Mouse (Mus musculus) activated CD4-positive, CD25-positive, alpha-beta regulatory T cell (primary cell): ENCODE data around the gene Tm7sf2. TPM values are rescaled to one million over a fixed set of nuclear protein-coding genes. Genes with fewer than 3 reads are reported as not detected.

Experiments
- polyA plus RNA-seq, 2 experiments: library from polyadenylated mRNA; unstranded; fragments of 100-300 nt; shearing (Covaris generic); gene quantifications; one replicate each; pipeline ENCODE4 v1.2.1; 2017

Gene Tm7sf2
- polyA plus RNA-seq, result 10 to 100 TPM; 11.1 to 11.2 TPM

DNA sequence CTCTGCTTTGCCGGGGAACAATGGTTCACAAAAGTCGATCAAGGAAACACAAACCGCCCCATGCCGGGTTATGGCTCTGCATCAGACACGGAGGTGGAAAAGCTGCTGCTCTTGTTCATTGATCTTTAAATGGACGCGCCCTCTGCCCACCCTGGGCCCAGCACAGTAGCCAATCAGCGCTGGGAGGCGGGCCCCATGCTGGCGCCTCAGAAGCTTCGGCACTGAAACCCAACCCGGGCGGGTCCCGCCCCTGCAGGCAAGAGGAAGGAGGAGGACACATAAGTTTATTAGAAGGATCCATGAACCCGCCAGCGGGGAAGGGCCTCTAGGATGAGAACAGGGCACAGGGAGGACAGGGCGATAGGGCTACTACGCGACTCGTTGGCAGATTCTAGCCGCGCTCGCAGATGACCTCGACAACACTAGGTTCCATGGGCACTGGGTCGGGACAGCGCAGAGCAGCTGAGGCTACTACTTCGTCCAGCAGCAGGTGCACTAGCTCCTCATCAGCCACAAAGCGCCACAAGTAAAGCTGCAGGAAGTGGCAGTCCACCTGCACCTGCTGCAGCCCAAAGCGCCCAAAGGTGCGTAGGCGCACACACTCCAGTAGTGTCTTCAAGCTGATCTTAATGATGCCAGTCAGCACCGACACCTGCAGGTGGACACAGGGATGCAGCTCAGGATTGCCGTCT lies at the start of gene Tm7sf2:
Gene Tm7sf2 (minus strand): TSS at position 650 of the 692 bp plus-strand sequence.

DNA sequence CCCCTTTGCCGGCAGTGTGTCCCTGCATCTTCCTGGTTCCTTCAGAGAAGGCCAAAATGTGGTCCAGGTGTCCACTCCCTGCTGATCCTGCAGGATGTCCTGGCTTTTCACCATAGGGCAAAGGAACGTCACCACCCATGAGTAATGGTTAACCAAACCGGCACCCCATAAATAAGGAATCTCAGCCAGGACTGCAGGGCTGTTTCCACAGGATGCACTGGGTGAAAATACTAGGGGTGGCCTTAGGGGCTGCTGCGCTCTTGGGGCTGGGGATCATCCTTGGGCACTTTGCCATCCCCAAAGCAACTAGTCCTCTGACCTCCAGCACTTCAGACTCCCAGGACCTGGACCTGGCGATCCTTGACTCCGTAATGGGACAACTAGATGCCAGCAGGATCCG lies 37.4 kb upstream of the Tm7sf2 start, which contains the start of gene Naaladl1:
Gene Naaladl1 (plus strand): TSS at position 197 of the 400 bp plus-strand sequence.

DNA sequence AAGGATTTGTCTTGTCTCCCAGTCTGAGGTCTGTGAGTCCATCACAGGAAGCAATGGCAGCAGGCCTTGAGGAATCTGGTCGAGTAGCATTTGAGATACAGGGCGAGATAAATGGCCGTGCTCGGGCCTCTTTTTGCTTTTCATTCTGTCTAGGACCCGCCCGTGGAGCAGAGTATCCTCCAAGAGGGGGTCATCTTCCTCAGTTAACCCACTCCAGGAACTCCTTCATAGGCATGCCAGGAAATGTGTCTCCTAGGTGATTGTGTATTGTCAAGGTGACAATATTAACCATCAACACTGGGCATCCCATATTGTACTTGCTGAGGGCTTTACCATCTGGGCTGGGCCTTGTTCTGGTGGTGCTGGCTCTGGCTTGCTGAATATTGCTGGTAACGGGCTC lies 25.9 kb upstream of the Tm7sf2 start, which contains the start of gene AC131692.1:
Gene AC131692.1 (plus strand): TSS at position 301 of the 400 bp plus-strand sequence.

DNA sequence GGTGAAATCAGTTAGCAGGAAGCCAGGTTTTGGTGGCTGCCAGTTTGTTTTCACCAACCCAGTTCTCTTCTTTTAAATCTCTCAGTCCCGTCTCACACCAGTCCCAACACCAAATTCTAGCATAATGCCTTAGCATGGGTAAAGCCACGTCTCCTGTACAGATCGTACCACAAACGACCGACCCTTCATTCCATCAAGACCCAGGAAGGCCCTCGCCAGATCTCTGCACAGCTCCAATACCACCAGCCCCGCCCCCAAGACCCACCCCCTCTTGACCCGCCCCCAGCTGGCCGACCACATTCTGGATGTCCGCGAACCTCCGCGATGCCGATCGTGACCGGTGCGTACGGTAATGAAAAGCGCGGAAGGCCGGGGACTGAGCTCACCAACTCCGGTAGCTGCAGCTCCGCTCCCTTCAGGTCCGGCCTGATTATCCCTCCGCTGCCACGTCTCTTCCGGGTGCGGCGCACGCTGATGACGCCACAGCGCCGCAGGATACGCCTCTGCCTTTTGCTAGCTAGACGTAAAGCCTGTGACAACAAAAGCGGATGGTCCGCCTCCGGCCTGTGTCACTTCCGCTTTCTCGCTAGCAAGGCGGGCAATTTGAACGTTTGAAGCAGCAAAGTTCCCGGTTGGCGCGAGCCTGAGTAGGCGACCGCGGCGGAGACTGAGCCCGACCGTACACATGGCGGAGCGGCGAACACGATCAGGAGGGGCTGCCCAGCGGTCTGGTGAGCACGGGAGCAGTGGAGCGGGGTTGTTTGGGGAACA lies 16.5 kb upstream of the Tm7sf2 start, which contains the start of the genes Zfpl1 and Cdca5:
Gene Zfpl1 (minus strand): TSS at position 479 of the 771 bp plus-strand sequence.
Gene Cdca5 (plus strand): TSS at position 506 of the 771 bp plus-strand sequence.

DNA sequence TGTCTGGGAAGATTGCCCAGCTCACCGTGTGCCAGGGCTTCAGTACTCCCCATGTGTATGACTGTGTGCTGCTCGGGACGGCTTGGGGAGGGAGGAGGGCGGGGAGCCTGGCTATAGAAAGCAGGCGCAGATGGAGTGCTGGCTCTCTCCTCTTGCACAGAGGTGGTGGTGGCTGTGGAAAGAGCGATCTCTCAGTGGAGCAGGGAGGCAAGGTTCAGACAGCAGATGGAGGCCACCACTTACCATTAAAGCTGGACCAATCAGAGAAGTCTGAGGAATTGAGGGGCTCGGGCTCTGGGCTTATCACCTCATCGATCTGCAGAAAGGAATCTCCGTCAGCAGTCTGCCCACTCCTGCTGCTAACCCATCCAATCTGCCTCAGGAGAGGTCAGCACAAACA lies 14.0 kb upstream of the Tm7sf2 start, which contains the start of gene Gm28374:
Gene Gm28374 (minus strand): TSS at position 101 of the 400 bp plus-strand sequence.

DNA sequence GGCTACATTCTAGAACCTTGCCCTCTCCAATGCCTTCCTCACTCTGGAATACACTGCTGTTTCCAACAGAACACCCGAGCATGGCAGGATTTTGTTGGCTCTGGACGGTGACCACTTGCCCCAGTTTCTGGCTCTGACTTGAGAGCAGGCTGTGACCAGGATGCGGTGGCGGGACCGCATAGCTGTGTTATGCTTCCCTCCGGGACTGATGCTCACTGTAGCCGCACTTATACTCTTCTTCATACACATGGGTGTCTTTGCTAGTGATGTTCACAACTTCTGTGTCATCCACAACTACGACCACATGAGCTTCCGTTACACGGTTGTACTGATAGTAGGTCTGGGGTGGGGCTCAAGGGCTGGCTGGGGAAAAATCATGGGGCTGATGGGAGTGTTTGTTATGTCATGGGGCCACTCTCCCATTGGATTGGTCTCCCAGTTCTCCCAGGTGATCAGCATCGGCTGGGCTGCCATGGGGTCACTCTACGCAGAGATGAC lies 11.9 kb upstream of the Tm7sf2 start, which contains the start of gene Tmem262:
Gene Tmem262 (plus strand): TSS at position 51 of the 498 bp plus-strand sequence.

DNA sequence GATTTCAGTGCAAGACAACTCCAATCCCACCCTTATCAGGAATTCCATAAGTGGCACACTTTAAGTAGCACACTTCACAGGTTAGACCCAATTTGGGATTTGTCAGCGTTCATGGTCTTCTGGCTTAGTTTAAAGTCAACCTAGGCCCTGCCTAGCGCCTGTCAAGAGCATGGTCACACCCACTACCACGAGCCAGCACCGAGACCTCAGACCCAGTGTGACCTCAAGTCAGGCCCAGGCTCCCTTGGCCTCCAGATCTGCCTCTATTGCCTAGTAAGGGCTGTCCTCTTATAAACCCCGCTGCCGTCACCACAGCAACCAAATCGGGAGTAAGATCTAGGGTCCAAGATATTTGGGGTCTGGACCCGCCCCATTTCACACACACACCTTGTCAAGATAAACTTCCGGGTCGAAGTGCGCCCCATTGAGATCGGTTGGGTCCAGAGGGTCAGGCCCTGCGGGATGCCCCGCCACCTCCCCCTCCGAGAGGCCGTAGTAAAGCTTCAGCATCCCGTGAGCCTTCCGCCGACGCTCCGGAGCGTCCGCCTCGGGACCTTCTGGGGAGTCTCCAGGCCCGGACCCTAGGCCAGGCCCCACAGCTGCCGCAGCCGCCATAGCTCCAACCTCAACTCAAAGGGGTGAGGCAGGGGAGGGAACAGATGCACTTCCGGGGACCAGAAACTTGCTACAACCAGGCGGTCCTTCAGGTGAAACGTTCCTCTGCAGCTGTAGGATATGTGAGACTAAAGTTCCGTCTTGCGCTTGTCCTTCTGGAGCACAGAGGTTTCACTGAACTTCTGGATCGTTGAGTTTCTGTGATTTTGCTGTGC lies 8.6 kb upstream of the Tm7sf2 start, which contains the start of gene Vps51:
Gene Vps51 (minus strand): TSS at position 668 of the 830 bp plus-strand sequence.

DNA sequence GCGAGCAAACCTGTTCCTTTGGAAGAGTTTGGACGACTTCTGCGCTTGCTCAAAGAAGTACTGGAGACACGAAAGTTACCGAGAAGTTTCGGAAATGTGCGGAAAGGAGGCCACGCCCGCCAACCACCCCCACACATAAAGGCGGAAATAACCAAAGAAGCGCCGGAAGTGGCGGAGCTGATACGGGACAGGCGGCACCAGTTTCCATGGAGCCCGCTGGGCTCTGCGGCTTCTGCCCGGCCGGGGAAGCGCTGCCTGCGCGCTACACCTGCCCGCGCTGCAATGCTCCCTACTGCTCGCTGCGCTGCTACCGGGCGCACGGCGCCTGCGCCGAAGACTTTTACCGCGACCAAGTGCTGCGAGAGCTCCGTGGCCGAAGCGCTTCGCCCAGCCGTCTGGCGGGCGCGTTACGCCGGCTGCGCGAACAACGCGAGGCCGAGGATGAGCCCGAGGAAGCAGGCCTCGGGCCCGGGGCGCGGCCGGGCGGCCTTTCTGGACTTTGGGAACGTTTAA lies 7.1 kb downstream of the Tm7sf2 start, which contains the start of gene Znhit2:
Gene Znhit2 (plus strand): TSS at position 172 of the 513 bp plus-strand sequence.

DNA sequence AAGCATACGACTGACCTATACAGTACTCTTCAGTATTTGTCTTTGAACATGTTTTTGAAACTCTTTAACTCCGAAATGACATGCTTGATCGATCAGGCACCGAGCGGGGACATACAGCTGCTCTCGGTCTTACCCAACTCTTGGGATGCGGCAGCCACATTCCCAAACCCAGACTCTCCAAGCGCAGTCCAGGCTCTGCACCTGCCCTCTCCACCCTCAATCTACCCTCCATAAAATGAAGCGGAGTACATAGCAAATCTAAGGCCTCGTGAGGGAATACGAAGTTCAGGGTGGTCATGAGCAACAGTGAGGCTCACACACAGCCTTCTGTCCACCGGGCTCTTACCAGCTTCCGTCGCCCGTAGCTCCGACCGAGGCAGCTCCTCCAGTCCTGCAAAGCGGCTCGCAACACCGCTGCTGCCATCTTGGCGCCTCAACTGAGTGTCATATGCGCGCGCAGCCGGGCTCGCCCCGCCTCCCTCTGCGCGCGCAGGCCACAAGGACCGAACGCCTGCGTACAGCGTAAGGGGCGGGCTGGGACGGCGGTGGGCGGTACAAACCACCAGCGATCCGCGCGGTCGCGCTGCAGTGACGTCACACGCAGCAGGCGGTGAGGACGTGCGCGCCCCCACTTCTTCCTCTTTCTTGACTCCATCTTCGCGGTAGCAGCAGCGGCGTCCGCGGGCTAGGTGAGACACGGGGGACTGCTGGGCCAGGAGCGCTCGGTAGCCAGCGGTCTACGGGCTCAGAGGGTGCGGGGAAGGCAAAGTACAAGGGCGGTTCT lies 10.7 kb downstream of the Tm7sf2 start, which contains the start of the genes Mrpl49 and Fau:
Gene Mrpl49 (minus strand): TSS at position 473 of the 784 bp plus-strand sequence.
Gene Fau (plus strand): TSS at position 532 of the 784 bp plus-strand sequence.

DNA sequence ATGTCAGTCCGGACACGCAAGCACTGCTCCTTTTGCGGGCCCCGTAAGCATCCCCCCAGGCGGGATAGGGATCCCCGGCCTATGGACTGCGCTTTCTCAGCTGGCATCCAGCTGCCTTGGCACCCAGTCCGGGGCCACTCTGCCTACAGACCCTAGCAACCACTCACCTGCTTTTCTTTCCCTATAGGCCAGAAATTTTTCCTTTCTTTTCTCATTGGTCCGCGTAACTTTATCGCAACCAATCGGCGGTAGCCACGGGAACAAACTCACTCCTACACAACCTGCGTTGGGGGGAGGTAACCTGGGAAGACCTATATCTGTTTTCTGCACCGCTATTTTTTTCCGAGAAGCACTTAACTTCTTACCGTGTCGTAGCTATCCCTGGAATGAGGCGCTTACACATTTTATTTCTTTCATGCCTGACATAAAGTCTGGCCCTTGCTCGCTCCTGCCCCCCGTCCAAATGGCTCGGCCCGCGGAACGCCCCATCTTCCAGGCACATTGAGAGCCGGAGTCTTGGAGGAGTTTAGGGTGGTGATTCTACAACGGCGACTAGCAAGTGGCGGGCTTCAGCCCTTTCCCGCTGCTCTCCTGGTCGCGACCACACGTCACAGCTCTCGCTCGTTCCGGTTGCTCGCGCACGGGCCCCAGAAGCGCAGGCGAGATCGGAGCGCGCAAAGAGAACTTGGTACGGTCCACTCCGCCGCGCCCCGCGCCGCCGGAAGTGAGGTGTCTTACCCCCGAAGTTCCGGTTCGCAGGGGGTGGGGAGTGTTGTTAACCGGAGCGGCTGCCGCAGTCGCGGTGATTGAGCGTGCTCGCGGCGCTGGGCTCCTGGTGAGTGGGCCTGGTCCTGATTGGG lies 21.6 kb downstream of the Tm7sf2 start, which contains the start of gene Syvn1:
Gene Syvn1 (plus strand): TSS at position 283 of the 860 bp plus-strand sequence.

DNA sequence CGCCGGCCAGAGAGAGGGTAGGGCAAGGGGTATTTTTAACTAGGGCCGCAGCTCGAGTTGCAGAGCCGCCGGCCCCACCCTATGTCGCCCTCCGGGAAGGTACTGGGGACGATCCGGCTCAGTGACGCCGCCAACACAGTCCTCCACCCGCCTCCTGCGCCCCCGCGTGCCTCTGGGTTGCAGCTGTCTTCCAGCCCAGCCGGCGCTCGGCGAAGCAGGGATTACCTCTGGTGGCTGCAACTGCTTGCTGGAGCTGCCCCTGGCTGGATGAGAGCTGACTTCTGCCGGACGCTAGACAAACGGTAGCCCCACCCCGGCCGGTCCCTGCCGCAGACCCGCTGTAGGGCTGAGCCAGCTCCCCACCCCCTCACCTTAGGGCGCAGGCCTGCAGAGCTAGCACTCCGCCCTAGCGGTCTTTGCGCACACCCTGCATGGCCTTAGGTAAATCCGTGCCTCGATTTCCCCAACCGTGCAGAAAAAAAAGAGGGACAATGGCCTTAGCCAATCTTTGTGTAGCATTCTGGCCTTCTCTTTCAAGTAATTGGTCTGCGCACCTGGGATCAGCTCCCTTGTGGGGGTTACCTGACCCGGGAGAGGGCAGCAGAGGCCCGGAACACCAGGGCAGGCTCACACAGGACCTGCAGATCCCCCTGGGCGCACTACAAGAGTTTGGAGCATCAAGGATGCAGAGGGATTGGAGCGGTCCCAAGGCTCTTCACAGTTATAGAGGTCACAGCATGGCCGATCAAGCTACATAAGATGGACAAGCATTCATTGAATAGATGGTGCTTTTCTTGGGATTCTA lies 52.5 kb downstream of the Tm7sf2 start, which contains the start of gene Capn1:
Gene Capn1 (minus strand): TSS at position 387 of the 805 bp plus-strand sequence.

Other genes with a start within 250 kb of the Tm7sf2 start
- 100 to 1,000 TPM; 201 to 224 TPM for gene Frmd8, start 193.1 kb downstream of the Tm7sf2 start, polyA plus RNA-seq
- 10 to 100 TPM; 46.6 to 48.9 TPM for gene Slc25a45, start 190.6 kb downstream of the Tm7sf2 start, polyA plus RNA-seq
- 1 to 10 TPM in 1 of 2 experiments, under 1 TPM in 1; 0.20 to 1.5 TPM for gene Tigd3, start 174.2 kb downstream of the Tm7sf2 start, polyA plus RNA-seq
- gene Dpf2, start 155.4 kb downstream of the Tm7sf2 start, polyA plus RNA-seq, result 100 to 1,000 TPM; 135 to 158 TPM
- gene Cdc42ep2, start 143.6 kb downstream of the Tm7sf2 start, polyA plus RNA-seq, result under 1 TPM; 0.06 to 0.79 TPM
- gene Pola2, start 104.2 kb downstream of the Tm7sf2 start, polyA plus RNA-seq, result 10 to 100 TPM; 47.2 to 52.6 TPM
- gene Slc22a20, start 82.2 kb downstream of the Tm7sf2 start, polyA plus RNA-seq, result under 1 TPM in 1 of 2 experiments, not detected in 1; 0.12 TPM
- gene Capn1, start 52.5 kb downstream of the Tm7sf2 start, polyA plus RNA-seq, result 10 to 100 TPM; 64.7 to 92.5 TPM
- gene Syvn1, start 21.8 kb downstream of the Tm7sf2 start, polyA plus RNA-seq, result 10 to 100 TPM; 32.0 to 43.8 TPM
- 10 to 100 TPM; 45.2 to 50.7 TPM for gene Mrpl49, start 10.6 kb downstream of the Tm7sf2 start, polyA plus RNA-seq
- 1,000 to 10,000 TPM in 1 of 2 experiments, 100 to 1,000 TPM in 1; 813 to 1,285 TPM for gene Fau, start 10.5 kb downstream of the Tm7sf2 start, polyA plus RNA-seq
- gene Znhit2, start 7.2 kb downstream of the Tm7sf2 start, polyA plus RNA-seq, result 10 to 100 TPM; 32.8 to 52.1 TPM
- 10 to 100 TPM; 70.2 to 73.2 TPM for gene Vps51, start 8.9 kb upstream of the Tm7sf2 start, polyA plus RNA-seq
- gene Tmem262, start 11.7 kb upstream of the Tm7sf2 start, polyA plus RNA-seq, result under 1 TPM; 0.31 to 0.42 TPM
- gene Gm28374, start 13.9 kb upstream of the Tm7sf2 start, polyA plus RNA-seq, result 1 to 10 TPM in 1 of 2 experiments, under 1 TPM in 1; 0.45 to 1.5 TPM
- 10 to 100 TPM; 44.0 to 47.3 TPM for gene Zfpl1, start 16.6 kb upstream of the Tm7sf2 start, polyA plus RNA-seq
- gene Cdca5, start 16.6 kb upstream of the Tm7sf2 start, polyA plus RNA-seq, result 10 to 100 TPM in 1 of 2 experiments, 1 to 10 TPM in 1; 9.4 to 10.0 TPM
- not detected for gene AC131692.1, start 26.0 kb upstream of the Tm7sf2 start, polyA plus RNA-seq
- under 1 TPM in 1 of 2 experiments, not detected in 1; 0.18 TPM for gene Naaladl1, start 37.4 kb upstream of the Tm7sf2 start, polyA plus RNA-seq
- 10 to 100 TPM; 13.8 to 33.6 TPM for gene Sac3d1, start 50.3 kb upstream of the Tm7sf2 start, polyA plus RNA-seq
- 10 to 100 TPM; 30.2 to 35.6 TPM for gene Snx15, start 59.9 kb upstream of the Tm7sf2 start, polyA plus RNA-seq
- under 1 TPM in 1 of 2 experiments, not detected in 1; 0.75 TPM for gene Batf2, start 72.6 kb upstream of the Tm7sf2 start, polyA plus RNA-seq
- 10 to 100 TPM; 14.8 to 26.8 TPM for gene Arl2, start 73.2 kb upstream of the Tm7sf2 start, polyA plus RNA-seq
- not detected for gene Majin, start 116.0 kb upstream of the Tm7sf2 start, polyA plus RNA-seq
- not detected for gene Gpha2, start 158.0 kb upstream of the Tm7sf2 start, polyA plus RNA-seq
- gene Ppp2r5b, start 167.5 kb upstream of the Tm7sf2 start, polyA plus RNA-seq, result 10 to 100 TPM; 11.2 to 16.8 TPM
- 10 to 100 TPM; 13.3 to 32.4 TPM for gene Atg2a, start 173.3 kb upstream of the Tm7sf2 start, polyA plus RNA-seq
- 10 to 100 TPM; 34.9 to 43.9 TPM for gene Ehd1, start 208.4 kb upstream of the Tm7sf2 start, polyA plus RNA-seq
- under 1 TPM; 0.20 to 0.64 TPM for gene Cdc42bpg, start 238.1 kb upstream of the Tm7sf2 start, polyA plus RNA-seq